Mouse (Mus musculus) thymus, adult 2 months (tissue): ENCODE results near the gene Hspg2. TPM values are rescaled to one million over a fixed set of nuclear protein-coding genes. Genes with fewer than 3 reads are reported as not detected.

Experiments
- DNase-seq: peaks from one replicate; pipeline ENCODE4 v3.0.0; 2021
- H3K27ac ChIP-seq: fragments of 200-500 bp; 2 replicates; pipeline ENCODE4 v1.5.1; 2012; ENCODE audit warnings: low read length, control low read depth; ENCODE audit not compliant: control insufficient read depth, insufficient read depth
- H3K27me3 ChIP-seq: fragments of 200-500 bp; 2 replicates; pipeline ENCODE4 v1.6.1; 2012; ENCODE audit warnings: mild to moderate bottlenecking, low read length, moderate library complexity, mixed read lengths; ENCODE audit not compliant: control insufficient read depth, insufficient read depth
- H3K36me3 ChIP-seq: fragments of 200-500 bp; 2 replicates; pipeline ENCODE4 v1.6.1; 2012; ENCODE audit warnings: mild to moderate bottlenecking, low read length, moderate library complexity; ENCODE audit not compliant: control insufficient read depth, insufficient read depth
- H3K4me1 ChIP-seq: fragments of 200-500 bp; replicated peaks from 2 replicates; pipeline ENCODE4 v1.6.1; 2012; ENCODE audit warnings: low read length; ENCODE audit not compliant: control insufficient read depth, insufficient read depth
- H3K4me3 ChIP-seq: fragments of 200-500 bp; 2 replicates; pipeline ENCODE4 v1.5.1; 2012; ENCODE audit warnings: mild to moderate bottlenecking, low read length, control low read depth, moderate library complexity; ENCODE audit not compliant: control insufficient read depth, insufficient read depth
- CTCF ChIP-seq: fragments of 200-500 bp; IDR thresholded peaks from 2 replicates; pipeline ENCODE4 v1.5.1; 2012; ENCODE audit warnings: mild to moderate bottlenecking, control low read depth, low read length, moderate library complexity, borderline replicate concordance; ENCODE audit not compliant: control insufficient read depth, poor library complexity, insufficient read depth; ENCODE audit errors: extremely low read depth
- POLR2A ChIP-seq: fragments of 200-500 bp; IDR thresholded peaks from 2 replicates; pipeline ENCODE4 v1.6.1; 2012; ENCODE audit warnings: mild to moderate bottlenecking, low read length, control low read depth, moderate library complexity; ENCODE audit not compliant: control insufficient read depth, poor library complexity, insufficient read depth; ENCODE audit errors: extremely low read depth
- WGBS: fragments of 180-500 bp; shearing (Covaris S2); methylation state at CpG from one replicate; pipeline ENCODE4 v1.1.7; 2018; 5-methylcytosine and 5-hydroxymethylcytosine counted together
- polyA plus RNA-seq: library from polyadenylated mRNA; depleted of rRNA; stranded (reverse); fragments of >200 nt; gene quantifications from 2 replicates; pipeline ENCODE4 v1.2.3, GENCODE M21; 2012

Gene Hspg2
- polyA plus RNA-seq, 1 experiment = 21.6 TPM

DNA sequence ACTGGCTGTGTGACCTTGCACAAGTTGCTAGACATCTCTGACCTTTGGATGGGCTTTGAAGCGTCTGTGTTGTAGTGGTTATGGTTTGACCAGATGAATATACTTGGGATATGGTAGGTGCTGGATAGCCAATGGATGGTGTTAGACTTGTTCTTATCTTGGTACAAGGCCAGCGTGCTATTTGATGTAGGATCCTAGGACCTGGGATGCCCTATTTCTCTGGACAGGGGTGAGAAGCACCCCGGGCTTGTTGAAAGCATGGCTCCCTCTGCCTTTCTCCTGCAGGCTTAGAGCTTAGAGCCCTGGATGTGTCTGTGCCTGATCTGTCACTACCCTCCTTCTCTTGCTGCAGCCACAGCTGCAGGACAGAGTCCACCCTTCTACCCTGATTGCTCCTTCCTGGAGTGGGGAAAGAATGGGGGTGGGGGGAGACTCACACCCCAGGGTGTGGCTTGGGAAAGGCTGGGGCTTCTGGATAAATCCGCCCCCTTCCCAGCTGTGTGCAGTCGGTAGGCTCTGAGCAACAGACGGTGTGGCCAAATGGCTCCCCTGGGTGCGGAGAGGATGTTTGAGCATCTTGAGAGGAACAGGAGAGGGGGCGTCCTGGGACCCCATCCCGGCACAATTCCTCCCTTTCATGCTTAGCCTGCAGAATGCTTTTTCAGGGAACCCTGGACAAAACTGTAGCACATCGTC is 7.6 kb downstream of the Hspg2 start:
- Histone ChIP-seq H3K4me1 (no peaks in the 10 kb centered on the region), H3K27ac (no peak overlapping the region), H3K27me3 (no peaks in the 10 kb centered on the region), H3K4me3 (no peak overlapping the region), H3K36me3 (no peaks in the 10 kb centered on the region)
- TF ChIP-seq POLR2A = no peak
- no peak for TF ChIP-seq CTCF
- DNase-seq = no peak
- WGBS = 63% methylated on average over 10 of the region's 10 CpGs

GRCm38 (mm10) chr4:137476761-137477237 is 8.2 kb downstream of the Hspg2 start:
- WGBS = 50% methylated on average over 17 of the region's 17 CpGs
- no peak for DNase-seq
- no peak overlapping the region for H3K27ac ChIP-seq

GRCm38 (mm10) chr4:137477611-137478010 is 9.0 kb downstream of the Hspg2 start:
- Histone ChIP-seq H3K4me1 (no peaks in the 10 kb centered on the region), H3K27ac (no peak overlapping the region), H3K36me3 (no peaks in the 10 kb centered on the region), H3K4me3 (no peak overlapping the region), H3K27me3 (no peaks in the 10 kb centered on the region)
- DNase-seq = no peak
- TF ChIP-seq POLR2A = no peak
- TF ChIP-seq CTCF = no peak
- 71% methylated on average over 6 of the region's 6 CpGs for WGBS

More at GRCm38 (mm10) chr4:137476761-137477237, 8.2 kb downstream of the Hspg2 start:
- Histone ChIP-seq H3K27me3 (no peaks in the 10 kb centered on the region), H3K36me3 (no peaks in the 10 kb centered on the region), H3K4me1 (no peaks in the 10 kb centered on the region), H3K4me3 (no peak overlapping the region)
- TF ChIP-seq CTCF = no peak
- no peak for TF ChIP-seq POLR2A

DNA sequence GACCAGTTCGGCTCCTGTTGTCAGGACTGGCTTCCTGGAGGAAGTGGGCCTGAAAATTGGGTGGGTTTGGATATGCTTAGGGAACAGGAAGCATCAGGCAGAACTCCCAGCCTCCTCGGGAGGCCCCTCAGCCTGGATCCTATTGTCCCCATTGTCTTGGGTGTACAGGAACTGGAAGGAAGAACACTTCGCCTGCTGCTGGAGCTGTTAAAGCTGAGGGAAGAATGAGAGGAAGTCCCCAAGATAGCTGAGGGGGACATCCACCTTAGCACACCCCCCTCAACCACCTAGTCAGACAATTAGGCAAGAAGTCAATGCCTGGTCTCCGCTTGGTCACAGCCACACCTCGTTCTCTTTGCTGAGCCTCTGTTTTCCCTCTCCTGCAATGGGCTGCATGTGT is 9.7 kb downstream of the Hspg2 start:
- 76% methylated on average over 5 of the region's 5 CpGs for WGBS
- Histone ChIP-seq H3K27me3 (no peaks in the 10 kb centered on the region), H3K4me1 (no peaks in the 10 kb centered on the region), H3K36me3 (no peaks in the 10 kb centered on the region), H3K4me3 (no peak overlapping the region), H3K27ac (no peak overlapping the region)
- DNase-seq = no peak
- TF ChIP-seq CTCF (no peak), POLR2A (no peak)

GRCm38 (mm10) chr4:137479757-137480156 is 11.2 kb downstream of the Hspg2 start:
- no peak for DNase-seq
- H3K36me3 ChIP-seq = no peaks in the 10 kb centered on the region
- WGBS = 79% methylated on average over 6 of the region's 6 CpGs
- no peak overlapping the region for H3K27ac ChIP-seq
- no peak for TF ChIP-seq POLR2A
- no peak for TF ChIP-seq CTCF
- H3K27me3 ChIP-seq = no peaks in the 10 kb centered on the region; the same call in 1 of the 2 replicates
- no peak overlapping the region for H3K4me3 ChIP-seq
- H3K4me1 ChIP-seq = no peaks in the 10 kb centered on the region

GRCm38 (mm10) chr4:137480191-137480992 is 11.8 kb downstream of the Hspg2 start:
- H3K4me1 ChIP-seq = no peaks in the 10 kb centered on the region
- DNase-seq = no peak
- no peak for TF ChIP-seq CTCF
- no peak for TF ChIP-seq POLR2A

DNA sequence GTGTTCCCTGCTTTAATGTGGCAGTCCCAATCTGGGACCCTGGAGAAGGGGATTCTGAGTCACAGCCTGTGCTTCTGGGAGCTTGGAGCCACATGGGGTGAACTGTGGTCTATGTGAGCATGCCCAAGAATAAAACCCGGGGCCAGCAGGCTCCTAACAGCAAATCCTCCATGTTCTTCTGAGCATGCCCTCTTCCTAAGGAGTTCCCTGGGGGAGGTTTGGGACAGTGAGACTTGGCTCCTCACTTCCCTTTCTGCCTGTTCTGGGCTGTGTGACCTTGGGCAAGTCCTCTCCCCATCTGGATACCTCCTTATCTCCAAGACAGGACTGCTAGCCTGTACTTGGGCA is 12.4 kb downstream of the Hspg2 start:
- Histone ChIP-seq H3K4me3 (no peak overlapping the region), H3K36me3 (no peaks in the 10 kb centered on the region), H3K4me1 (no peaks in the 10 kb centered on the region), H3K27me3 (no peaks in the 10 kb centered on the region; the same call in 1 of the 2 replicates), H3K27ac (no peak overlapping the region)
- WGBS = 84% methylated on average over 1 of the region's 1 CpGs
- TF ChIP-seq POLR2A = no peak
- TF ChIP-seq CTCF = no peak
- DNase-seq = no peak

More at GRCm38 (mm10) chr4:137480191-137480992, 11.8 kb downstream of the Hspg2 start:
- Histone ChIP-seq H3K36me3 (no peaks in the 10 kb centered on the region), H3K27me3 (no peaks in the 10 kb centered on the region; the same call in 1 of the 2 replicates), H3K27ac (no peak overlapping the region), H3K4me3 (no peak overlapping the region)
- WGBS = 87% methylated on average over 19 of the region's 19 CpGs
